Mouse (Mus musculus) limb, embryonic 12.5 days (tissue): ENCODE results near the gene Vps72. TPM values are rescaled to one million over a fixed set of nuclear protein-coding genes. Genes with fewer than 3 reads are reported as not detected.
"Not testable (repeated sequence)": the region's sequence is repeated elsewhere in the genome, so short reads cannot be mapped to it uniquely, and the experiment has no call there.

Source experiments
- ATAC-seq: fragments of 200-750 bp; cut with Nextera tagmentation; 2 replicates; pipeline ENCODE4 v1.8.0; 2017; ENCODE audit warnings: low read depth, moderate TSS enrichment; ENCODE audit not compliant: insufficient number of reproducible peaks, insufficient read depth, low FRiP score, low TSS enrichment
- H3K27ac ChIP-seq: fragments of 300-500 bp; sonication (generic); 2 replicates; pipeline ENCODE4 v1.5.1; 2016; ENCODE audit warnings: mild to moderate bottlenecking, moderate library complexity
- H3K27me3 ChIP-seq: fragments of 300-500 bp; sonication (generic); 2 replicates; pipeline ENCODE4 v1.6.1; 2016; ENCODE audit warnings: mild to moderate bottlenecking, moderate library complexity
- H3K36me3 ChIP-seq: fragments of 300-500 bp; sonication (generic); 2 replicates; pipeline ENCODE4 v1.6.1; 2016; ENCODE audit warnings: mild to moderate bottlenecking, moderate library complexity
- H3K4me1 ChIP-seq: fragments of 300-500 bp; sonication (generic); replicated peaks from 2 replicates; pipeline ENCODE4 v1.6.1; 2016
- H3K4me2 ChIP-seq: fragments of 300-500 bp; sonication (generic); 2 replicates; pipeline ENCODE4 v1.6.1; 2016; ENCODE audit warnings: mild to moderate bottlenecking, moderate library complexity
- H3K4me3 ChIP-seq: fragments of 300-500 bp; sonication (generic); replicated peaks from 2 replicates; pipeline ENCODE4 v1.5.1; 2016; ENCODE audit warnings: mild to moderate bottlenecking
- H3K9ac ChIP-seq: fragments of 300-500 bp; sonication (generic); replicated peaks from 2 replicates; pipeline ENCODE4 v1.6.1; 2016; ENCODE audit warnings: mild to moderate bottlenecking, moderate library complexity
- H3K9me3 ChIP-seq: fragments of 300-500 bp; sonication (generic); 2 replicates; pipeline ENCODE4 v1.6.1; 2016; ENCODE audit warnings: mild to moderate bottlenecking, moderate library complexity
- WGBS: fragments of 180-500 bp; shearing (Covaris S2); methylation state at CpG from one replicate; pipeline ENCODE4 v1.1.7; 2016; 5-methylcytosine and 5-hydroxymethylcytosine counted together
- polyA plus RNA-seq: library from polyadenylated mRNA; unstranded; fragments of >200 nt; fragmentation: Nextera tagmentation; extraction: Ambion mirVana; gene quantifications from 2 replicates; pipeline ENCODE4 v1.2.1, GENCODE M21; 2016

Gene Vps72
- polyA plus RNA-seq, 1 experiment from 2014 or later = 241 TPM

- Histone ChIP-seq H3K27me3 (no peaks in the 10 kb centered on the region), H3K4me3 (peak within 1 kb of the TSS; percentile 98), H3K27ac (peak within 1 kb of the TSS; percentile 90), H3K9ac (peak within 1 kb of the TSS; percentile 95), H3K4me1 (peaks cover 11% of the 10 kb centered on the region), H3K36me3 (peaks cover 9% of the 10 kb centered on the region; the same call in 1 of the 2 replicates), H3K9me3 (no peaks in the 10 kb centered on the region), H3K4me2 (peak within 1 kb of the TSS; percentile 80)
- under 1% methylated on average over 51 of the region's 51 CpGs for WGBS
- peak; percentile 85 for ATAC-seq
Measured at GRCm38 (mm10) chr3:95106338-95107117, 4.3 kb upstream of the Vps72 start, which contains the start of gene Pip5k1a. Gene Pip5k1a, minus strand, starts transcription at chr3:95106930.

DNA sequence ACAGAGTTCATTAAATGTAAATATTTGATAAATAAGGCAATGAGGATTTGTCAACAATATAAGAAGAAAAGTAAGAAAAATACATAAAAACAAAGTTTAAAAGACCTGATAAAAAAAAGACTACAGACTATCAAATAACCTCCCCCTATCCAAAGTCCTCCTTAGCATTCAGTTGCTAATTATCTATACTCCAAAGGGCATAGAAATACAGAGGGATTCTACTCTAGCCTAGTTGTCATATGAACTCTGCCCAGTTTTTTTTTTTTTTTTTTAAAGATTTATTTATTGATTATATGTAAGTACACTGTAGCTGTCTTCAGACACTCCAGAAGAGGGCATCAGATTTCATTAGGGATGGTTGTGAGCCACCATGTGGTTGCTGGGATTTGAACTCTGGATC is 3.5 kb upstream of the Vps72 start:
- H3K27me3 ChIP-seq, H3K27ac ChIP-seq, H3K36me3 ChIP-seq, H3K9me3 ChIP-seq, ATAC-seq, H3K9ac ChIP-seq: not testable (repeated sequence)
- Histone ChIP-seq H3K4me1 (peaks cover 16% of the 10 kb centered on the region), H3K4me3 (peak overlapping the region; percentile 98), H3K4me2 (peak overlapping the region; percentile 80)

- H3K9me3 ChIP-seq = no peaks in the 10 kb centered on the region
- no peak overlapping the region for H3K27ac ChIP-seq
- H3K4me1 ChIP-seq = peaks cover 20% of the 10 kb centered on the region
- no peak for ATAC-seq
- H3K27me3 ChIP-seq = no peaks in the 10 kb centered on the region
- no peak overlapping the region for H3K9ac ChIP-seq
- 76% methylated on average over 2 of the region's 2 CpGs for WGBS
- H3K4me3 ChIP-seq = no peak overlapping the region
- peaks cover 4% of the 10 kb centered on the region; the same call in 1 of the 2 replicates for H3K36me3 ChIP-seq
- no peak overlapping the region for H3K4me2 ChIP-seq
Measured at GRCm38 (mm10) chr3:95107898-95108297, 2.9 kb upstream of the Vps72 start.

- H3K36me3 ChIP-seq = peaks cover 30% of the 10 kb centered on the region
- no peaks in the 10 kb centered on the region for H3K9me3 ChIP-seq
- peaks cover 9% of the 10 kb centered on the region for H3K4me1 ChIP-seq
- WGBS = 89% methylated on average over 1 of the region's 1 CpGs
- no peaks in the 10 kb centered on the region for H3K27me3 ChIP-seq
- H3K9ac ChIP-seq = no peak overlapping the region
- H3K27ac ChIP-seq = no peak overlapping the region
- no peak overlapping the region for H3K4me3 ChIP-seq
- H3K4me2 ChIP-seq = no peak overlapping the region
- no peak for ATAC-seq
Measured at GRCm38 (mm10) chr3:95112760-95113159, 1.9 kb downstream of the Vps72 start.

DNA sequence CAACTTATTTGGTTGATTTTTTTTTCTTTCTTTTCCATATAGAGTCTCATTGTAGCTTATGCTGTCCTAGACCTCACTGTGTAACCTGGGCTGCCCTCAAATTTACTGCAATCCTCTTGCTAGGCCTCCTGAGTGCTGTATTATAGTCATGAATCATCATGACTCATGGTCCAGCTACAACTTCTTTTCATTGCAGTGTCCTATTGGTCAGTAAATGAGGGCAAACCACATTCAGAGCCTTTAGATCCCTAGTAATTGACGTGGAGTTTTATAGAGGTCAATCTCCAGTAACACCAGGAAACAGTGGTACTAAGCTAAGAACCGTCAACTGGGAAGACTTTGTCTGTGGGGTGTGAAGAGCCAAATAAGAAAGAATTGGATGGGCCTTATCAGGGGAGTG is 6.9 kb downstream of the Vps72 start:
- no peak for ATAC-seq
- Histone ChIP-seq H3K4me2 (no peak overlapping the region), H3K4me3 (no peak overlapping the region), H3K36me3 (peaks cover 79% of the 10 kb centered on the region), H3K9ac (no peak overlapping the region), H3K27ac (no peak overlapping the region), H3K9me3 (no peaks in the 10 kb centered on the region), H3K4me1 (no peaks in the 10 kb centered on the region), H3K27me3 (no peaks in the 10 kb centered on the region)
- WGBS = 72% methylated on average over 2 of the region's 2 CpGs

DNA sequence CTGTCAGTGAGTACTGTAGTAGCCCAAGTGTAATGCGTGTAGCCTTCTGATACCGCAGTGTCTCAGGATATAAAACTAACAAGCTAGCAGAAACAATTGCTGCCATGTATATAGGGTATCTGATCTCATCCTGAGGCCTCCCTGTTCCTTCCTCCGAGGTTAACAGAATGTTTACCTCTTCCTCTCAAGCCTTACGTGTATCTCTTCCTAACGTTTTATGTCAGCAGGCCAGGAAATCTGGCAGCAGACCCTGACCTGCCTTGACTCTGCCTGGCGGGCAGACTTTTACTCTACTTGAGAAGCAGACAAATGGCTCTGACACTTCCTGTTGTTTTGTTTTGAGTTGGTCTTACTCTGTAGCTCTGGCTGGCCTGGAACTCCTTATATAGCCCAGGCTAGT is 10.8 kb downstream of the Vps72 start:
- H3K36me3 ChIP-seq = peaks cover 74% of the 10 kb centered on the region
- no peaks in the 10 kb centered on the region for H3K27me3 ChIP-seq
- peaks cover 15% of the 10 kb centered on the region for H3K4me1 ChIP-seq
- H3K27ac ChIP-seq = 0 out of 2 replicates have a peak overlapping the region, but pooled peaks have one; percentile 46
- H3K4me3 ChIP-seq = no peak overlapping the region
- WGBS = 80% methylated on average over 6 of the region's 6 CpGs
- no peak for ATAC-seq
- no peaks in the 10 kb centered on the region for H3K9me3 ChIP-seq
- H3K9ac ChIP-seq = no peak overlapping the region
- no peak overlapping the region for H3K4me2 ChIP-seq

DNA sequence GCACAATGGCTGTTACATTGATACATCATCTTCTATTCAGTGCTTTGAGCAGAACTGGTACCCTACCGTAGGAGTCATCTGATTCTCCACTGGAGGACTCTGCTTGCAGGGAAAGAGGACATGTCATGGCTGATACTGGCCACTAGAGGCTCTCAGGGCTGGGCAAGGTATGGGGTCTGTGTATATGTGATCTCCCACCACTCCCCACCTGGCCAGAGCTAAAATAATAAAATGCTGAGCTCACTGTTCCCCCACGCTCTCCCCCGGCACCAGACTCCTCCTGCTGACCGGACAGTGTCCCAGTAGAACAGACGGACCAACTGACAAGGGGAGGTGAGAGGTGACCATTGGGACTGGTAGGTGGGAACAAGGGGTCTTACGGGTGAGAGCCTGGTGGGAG is 13.4 kb downstream of the Vps72 start, which contains the start of gene Tmod4:
Tmod4 (plus strand) TSS at position 231 of the 400 bp plus-strand sequence.
- ATAC-seq = 0 out of 2 replicates have a peak, but pooled peaks have one; percentile 16
- Histone ChIP-seq H3K36me3 (peaks cover 59% of the 10 kb centered on the region), H3K9me3 (no peaks in the 10 kb centered on the region), H3K9ac (0 out of 2 replicates have a peak within 1 kb of the TSS, but pooled peaks have one; percentile 13), H3K4me2 (no peak within 1 kb of the TSS), H3K4me1 (peaks cover 18% of the 10 kb centered on the region), H3K27ac (peak within 1 kb of the TSS; percentile 8; the same call in 1 of the 2 replicates), H3K4me3 (no peak within 1 kb of the TSS), H3K27me3 (no peaks in the 10 kb centered on the region)
- WGBS = 52% methylated on average over 6 of the region's 6 CpGs

DNA sequence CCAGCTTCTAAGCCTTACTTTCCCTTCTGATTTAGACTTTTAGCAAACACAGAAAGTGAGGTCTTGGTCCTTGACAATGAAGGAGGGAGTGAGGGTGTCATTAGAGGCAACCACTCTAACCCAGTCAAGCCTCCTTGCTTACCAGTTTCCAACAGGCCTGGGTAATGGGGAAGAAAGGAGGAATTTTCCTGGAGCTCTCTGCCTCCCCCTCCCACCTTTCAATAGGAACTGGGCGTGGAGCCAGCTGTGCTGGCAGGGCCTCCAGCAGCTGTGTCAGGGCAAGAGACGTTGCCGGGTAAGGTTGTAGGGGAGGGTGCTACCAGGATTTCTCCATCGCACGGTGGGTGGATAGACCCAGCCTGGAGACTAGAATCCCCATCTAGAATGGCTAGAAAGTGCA is 14.2 kb downstream of the Vps72 start:
- 0 out of 2 replicates have a peak overlapping the region, but pooled peaks have one; percentile 13 for H3K9ac ChIP-seq
- peak overlapping the region; percentile 8; the same call in 1 of the 2 replicates for H3K27ac ChIP-seq
- peaks cover 23% of the 10 kb centered on the region for H3K4me1 ChIP-seq
- H3K9me3 ChIP-seq = no peaks in the 10 kb centered on the region
- 39% methylated on average over 5 of the region's 5 CpGs for WGBS
- H3K4me2 ChIP-seq = no peak overlapping the region
- no peak overlapping the region for H3K4me3 ChIP-seq
- peaks cover 59% of the 10 kb centered on the region for H3K36me3 ChIP-seq
- no peaks in the 10 kb centered on the region for H3K27me3 ChIP-seq
- ATAC-seq = no peak

DNA sequence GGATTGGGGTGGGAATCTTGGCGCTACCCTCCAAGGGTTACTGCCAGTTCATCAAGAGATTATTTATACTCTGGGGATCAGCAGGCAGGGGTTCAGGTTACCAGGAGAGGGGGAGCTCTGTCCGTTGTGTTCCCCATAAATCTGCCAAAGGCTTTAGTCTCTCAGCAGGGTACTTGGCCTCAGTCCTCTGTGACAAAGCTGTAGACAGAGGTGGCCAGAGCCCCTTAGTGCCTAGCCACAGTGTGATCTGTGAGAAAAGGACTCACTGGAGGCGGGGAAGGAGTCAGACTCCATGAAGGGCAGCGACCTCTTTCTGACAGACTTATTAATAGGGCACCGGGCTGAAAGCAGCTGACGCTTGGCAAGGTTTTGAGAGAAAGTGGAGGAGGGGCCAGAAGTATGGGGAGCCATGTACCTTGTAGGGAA is 18.4 kb downstream of the Vps72 start:
- peaks cover 24% of the 10 kb centered on the region for H3K4me1 ChIP-seq
- WGBS = 34% methylated on average over 6 of the region's 6 CpGs
- peaks cover 38% of the 10 kb centered on the region for H3K36me3 ChIP-seq
- H3K9ac ChIP-seq = no peak overlapping the region
- ATAC-seq = no peak
- H3K27ac ChIP-seq = no peak overlapping the region
- H3K27me3 ChIP-seq = no peaks in the 10 kb centered on the region
- no peak overlapping the region for H3K4me2 ChIP-seq
- H3K4me3 ChIP-seq = no peak overlapping the region
- H3K9me3 ChIP-seq = 0 out of 2 replicates have a peak, but pooled peaks cover 4% of the 10 kb centered on the region

DNA sequence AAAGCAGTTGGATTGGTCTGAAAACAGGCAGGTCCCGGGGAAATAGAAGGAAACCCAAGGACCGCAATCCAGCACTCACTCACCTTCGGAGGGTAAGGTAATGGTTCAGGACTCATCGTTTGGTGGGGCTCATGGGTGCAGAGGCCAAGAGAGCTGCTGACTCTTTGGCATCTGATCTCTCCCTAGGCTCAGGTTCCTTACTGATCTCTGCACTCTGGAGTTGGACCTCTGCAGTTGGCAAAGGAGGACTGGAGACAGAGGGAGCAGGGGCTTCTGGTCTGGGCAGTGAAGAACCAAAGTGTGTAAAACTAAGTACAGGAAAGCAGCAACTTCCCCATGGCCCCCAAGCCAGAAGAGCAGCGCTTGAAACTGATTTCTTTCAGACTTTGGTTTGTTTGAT is 19.3 kb downstream of the Vps72 start:
- 90% methylated on average over 5 of the region's 5 CpGs for WGBS
- no peak for ATAC-seq
- Histone ChIP-seq H3K4me1 (peaks cover 18% of the 10 kb centered on the region), H3K4me2 (no peak overlapping the region), H3K27ac (no peak overlapping the region), H3K4me3 (no peak overlapping the region), H3K9me3 (0 out of 2 replicates have a peak, but pooled peaks cover 4% of the 10 kb centered on the region), H3K36me3 (peaks cover 38% of the 10 kb centered on the region), H3K27me3 (no peaks in the 10 kb centered on the region), H3K9ac (no peak overlapping the region; the same call in 1 of the 2 replicates)

DNA sequence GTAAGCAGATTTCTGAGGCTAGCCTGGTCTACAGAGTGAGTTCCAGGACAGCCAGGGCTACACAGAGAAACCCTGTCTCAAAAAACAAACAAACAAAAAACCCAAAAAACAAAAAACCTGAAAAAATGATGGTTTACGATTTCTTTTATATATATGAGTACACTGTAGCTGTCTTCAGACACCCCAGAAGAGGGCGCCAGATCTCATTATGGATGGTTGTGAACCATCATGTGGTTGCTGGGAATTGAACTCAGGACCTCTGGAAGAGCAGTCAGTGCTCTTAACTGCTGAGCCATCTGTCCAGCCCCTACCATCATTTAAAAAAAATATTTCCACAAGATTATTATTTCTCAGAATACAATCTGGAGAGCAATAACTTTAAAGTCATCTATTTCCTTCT is 21.6 kb downstream of the Vps72 start:
- H3K9me3 ChIP-seq, H3K9ac ChIP-seq, H3K27ac ChIP-seq, H3K27me3 ChIP-seq, ATAC-seq: not testable (repeated sequence)
- 0 out of 2 replicates have a peak overlapping the region, but pooled peaks have one; percentile 86 for H3K4me2 ChIP-seq
- H3K36me3 ChIP-seq = peaks cover 35% of the 10 kb centered on the region
- H3K4me3 ChIP-seq = 0 out of 2 replicates have a peak overlapping the region, but pooled peaks have one; percentile 65
- WGBS = 94% methylated on average over 2 of the region's 2 CpGs
- peaks cover 23% of the 10 kb centered on the region for H3K4me1 ChIP-seq
